Mouse (Mus musculus) thymus, postnatal 36 days (tissue): Measurements from ENCODE around the gene Lmna.

Experiments used
- DNase-seq, 2 experiments: peaks; one replicate each; pipeline ENCODE4 v3.0.0; 2022; ENCODE audit warnings: mixed read lengths in 2 of 2

Lmna gene

DNA sequence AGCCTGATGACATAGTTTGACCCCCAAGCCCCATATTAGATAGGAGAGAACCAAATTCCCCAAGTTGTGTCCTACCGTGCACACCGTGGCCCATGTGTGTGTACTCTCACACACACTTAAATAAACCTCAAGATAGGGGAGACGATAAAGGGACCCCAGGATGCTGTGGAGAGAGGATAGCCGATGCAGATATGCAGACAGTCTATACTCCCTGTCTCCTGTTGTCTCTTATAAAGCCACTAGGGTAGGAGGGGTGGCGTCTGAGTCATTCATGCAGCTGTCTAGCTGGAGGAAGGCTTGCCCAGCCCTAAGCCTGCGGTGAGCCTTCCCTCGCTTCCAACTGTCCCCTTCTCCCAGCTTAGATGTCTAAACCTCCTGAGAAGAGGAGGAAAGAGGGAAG, 9.7 kb downstream of the Lmna start:
- no peak for DNase-seq

DNA sequence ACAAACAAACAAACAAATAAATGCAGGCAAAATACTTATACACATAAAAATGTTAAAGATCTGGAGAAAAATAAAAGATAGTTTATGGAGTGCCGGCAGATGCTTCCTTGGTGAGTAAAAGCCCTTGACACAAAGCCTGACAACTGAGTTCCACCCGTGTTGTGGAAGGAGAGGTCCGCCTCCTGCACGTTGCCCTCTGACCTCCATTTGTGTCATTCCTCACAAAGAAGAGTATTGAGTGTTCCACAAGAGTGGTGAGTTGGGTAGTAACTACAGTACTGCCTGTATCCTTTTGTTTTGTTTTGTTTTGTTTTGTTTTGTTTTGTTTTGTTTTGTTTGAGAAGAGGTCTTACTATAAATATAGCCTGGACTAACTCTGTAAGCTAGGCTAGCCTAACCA, 10.2 kb downstream of the Lmna start:
- no peak for DNase-seq

DNA sequence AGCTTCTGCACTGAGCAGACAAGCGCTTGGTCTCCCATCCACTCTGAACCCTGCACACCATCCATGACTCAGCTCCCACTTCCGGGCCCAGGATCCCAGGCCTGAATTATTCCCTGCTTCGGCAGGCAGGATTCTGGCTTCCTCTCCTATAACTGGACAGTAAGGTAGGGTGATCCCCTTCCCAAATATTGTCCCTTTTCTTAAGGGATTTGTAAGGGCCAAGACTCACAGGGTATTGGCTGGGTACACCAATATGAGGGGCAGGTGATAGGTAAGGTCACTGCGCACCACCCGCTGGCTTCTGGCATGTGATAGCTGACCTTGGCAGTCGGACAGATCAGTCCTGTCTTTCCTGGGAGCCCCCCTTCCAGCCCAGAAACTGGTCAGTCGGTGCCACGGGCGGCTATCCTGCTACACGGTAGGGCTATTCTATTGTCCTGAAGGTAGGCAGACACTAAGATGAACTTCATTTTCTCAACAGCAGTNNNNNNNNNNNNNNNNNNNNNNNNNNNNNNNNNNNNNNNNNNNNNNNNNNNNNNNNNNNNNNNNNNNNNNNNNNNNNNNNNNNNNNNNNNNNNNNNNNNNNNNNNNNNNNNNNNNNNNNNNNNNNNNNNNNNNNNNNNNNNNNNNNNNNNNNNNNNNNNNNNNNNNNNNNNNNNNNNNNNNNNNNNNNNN, 13.9 kb downstream of the Lmna start:
- DNase-seq = no peak

DNA sequence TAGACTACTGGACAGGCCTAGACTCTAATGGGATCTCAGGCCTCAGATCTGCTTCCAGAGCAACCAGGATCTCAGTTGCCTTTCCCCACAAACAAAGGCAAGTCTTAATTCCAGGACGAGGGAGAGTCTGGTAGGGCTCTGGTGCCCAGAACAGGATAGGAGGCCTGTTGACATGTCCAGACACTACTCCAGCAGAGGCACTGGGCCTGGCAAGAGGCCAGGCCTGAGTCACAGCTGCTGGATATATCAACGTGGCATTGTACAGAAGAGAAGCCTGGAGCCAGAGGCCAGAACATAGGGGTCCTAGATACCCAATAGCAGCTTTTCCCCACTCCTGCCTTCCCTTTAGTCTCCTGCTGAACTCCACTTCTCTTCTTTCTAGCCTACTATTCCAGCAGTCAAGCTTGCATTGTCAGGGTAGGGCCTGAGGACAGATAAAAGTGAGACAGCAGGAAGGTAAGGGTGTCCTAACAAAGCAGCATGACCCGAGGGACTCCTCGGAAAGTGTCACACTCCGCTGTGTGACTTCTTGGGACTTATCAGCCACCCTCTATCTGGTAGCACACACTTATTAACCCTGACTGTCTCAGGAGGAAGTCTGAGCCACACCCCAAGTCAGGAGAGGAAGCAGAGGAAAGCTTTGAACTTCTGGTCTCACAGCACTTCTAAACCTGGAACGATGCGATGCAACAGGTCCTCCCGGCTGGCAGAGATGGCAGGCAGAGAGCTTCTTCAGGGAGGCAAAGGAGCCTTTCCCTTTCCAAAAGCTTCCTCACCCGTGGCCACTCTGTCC, 14.7 kb downstream of the Lmna start:
- DNase-seq = no peak

DNA sequence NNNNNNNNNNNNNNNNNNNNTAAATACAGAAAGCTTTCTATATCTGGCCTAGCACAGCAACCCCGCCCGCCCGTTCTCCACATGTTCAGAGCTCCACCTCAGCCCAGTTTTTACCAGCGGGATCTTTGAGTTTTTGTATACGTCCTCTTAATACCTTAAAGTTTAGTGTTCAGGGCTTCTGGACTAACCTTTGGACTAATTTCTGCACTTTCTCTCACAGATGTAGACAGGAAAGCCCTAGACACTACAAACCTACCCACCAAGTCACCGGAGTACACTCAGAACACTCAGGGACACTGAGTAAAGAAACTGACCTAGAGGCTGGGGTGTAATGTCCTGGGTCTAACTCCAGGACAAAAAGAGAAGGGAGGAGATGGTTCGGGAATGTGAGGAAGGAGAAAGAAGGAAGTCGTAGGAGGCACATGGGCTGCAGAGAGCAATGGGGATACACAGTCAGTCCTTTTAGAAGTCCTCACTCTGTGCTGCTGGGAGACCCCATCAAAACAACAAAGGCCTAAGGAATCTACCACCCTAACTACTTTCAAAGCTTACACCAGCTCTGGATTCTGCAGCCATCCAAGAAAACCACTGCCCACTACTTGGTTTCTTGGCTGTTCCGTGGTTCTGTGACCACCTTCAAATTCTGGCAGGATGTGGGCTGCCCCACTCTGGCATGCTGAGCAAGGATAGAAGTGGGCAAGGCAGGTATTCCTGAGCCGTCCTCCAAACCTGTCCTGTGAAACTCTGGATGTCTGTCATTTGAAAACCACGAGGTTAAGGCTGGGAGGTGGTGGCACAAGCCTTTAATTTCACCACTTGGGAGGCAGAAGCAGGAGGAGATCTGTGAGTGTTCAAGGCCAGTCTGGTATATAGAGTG, 15.8 kb downstream of the Lmna start:
- DNase-seq = no peak

DNA sequence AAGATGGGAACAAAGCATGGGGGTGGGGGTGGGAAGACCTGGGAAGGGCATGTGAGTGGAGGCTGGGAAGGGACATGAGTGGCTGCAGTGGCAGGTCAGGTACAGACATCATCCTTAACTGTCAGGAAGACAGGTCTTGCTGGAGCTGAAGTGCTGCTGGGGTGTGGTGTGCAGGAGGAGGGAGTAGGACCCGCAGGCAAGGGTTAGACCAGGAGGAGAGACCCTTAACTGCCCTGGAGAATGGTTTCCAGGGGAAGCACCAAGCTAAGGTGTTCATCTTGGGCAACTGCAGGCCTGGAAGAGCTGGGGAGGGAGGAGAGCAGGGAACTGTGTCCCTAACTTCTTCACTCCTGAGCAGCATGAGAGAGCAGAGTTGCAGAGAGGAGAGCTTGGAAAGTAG, 22.4 kb downstream of the Lmna start:
- DNase-seq = no peak

DNA sequence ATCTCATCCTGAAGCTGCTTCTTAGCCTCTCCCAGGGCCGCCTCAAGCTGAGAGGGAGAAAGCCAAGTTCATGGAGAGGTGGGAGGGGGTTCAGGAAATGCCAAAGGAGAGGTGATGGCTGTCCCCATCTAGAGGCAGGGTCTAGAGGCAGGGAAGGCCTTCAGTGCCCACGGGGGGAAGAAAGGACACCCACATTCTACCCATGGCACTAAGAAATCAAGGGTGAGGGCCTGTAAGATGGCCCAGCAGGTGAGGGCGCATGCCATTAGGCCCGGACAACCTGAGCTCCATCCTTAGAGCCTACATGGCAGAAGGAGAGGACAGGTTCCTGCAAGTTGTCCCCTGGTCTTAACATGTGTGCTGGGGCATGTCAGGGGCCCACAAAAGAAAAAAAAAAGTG, 22.9 kb downstream of the Lmna start:
- no peak for DNase-seq

DNA sequence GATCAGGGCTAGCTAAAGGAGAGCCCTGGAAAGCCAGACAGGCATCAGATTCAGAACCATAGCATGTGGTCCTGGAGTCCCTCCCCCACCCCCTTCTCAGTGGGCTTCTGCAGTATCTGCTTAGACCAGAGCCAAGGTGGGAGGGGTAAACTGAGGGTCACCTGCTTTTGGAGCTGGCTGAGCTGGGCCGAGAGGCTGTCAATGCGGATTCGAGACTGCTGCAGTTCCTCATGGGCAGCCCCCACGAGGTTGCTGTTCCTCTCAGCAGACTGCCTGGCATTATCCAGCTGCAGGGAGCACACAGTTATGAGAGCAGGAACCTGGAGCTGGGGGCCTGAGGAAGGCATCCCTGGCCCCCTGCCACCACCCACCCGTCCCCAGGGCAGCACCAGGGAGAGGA, 23.7 kb downstream of the Lmna start:
- DNase-seq = no peak

DNA sequence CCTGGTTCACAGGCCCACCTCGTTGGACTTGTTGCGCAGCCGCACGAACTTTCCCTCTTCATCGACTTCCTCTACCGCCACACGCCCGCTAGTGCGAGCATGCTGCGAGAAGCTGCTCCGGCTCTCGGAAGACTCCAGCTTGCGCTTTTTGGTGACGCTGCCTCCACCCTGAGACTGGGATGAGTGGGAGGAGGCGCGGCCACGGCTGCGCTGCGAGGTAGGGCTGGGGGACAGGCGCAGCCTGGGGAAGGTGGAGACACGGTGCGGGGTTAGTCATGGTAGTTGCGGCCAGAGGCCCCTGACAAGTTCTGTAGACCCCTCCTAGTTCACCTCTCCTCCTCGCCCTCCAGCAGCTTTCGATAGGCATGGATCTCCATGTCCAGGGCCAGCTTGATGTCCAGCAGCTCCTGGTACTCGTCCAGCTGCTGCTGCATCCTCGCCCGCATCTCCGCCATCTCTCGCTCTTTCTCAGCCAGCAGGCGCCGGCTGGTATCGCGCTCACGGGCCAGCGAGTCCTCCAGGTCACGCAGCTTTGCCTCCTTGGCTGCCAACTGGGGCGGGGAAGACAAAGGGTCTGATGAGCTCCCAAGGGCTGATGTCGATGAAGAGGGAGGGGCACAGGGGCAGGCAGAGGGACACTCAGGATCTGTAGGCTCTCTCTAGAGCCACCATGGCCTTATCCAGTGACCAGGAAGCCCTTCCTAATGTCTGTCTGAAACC, 25.0 kb downstream of the Lmna start:
- peak; percentile 38 to 58 for DNase-seq

DNA sequence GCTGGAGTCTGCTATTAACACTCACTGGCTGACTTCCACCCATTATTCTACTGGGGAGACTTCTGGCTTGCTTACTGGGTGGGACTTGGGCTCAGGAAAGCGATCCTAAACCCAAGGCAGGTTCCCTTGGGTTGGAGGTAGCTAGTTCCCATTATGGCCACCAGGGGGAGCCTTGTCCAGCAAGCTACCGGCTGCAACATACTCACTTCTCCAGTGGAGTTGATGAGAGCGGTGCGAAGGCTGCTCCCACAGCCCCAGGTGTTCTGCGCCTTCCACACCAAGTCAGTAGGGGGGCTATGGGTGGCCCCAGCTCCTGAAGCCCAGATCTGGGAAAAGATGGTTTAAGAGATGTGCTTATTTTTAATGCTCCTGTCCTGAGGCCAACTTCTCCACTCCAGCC, 26.1 kb downstream of the Lmna start:
- peak; percentile 72 to 75 for DNase-seq

DNA sequence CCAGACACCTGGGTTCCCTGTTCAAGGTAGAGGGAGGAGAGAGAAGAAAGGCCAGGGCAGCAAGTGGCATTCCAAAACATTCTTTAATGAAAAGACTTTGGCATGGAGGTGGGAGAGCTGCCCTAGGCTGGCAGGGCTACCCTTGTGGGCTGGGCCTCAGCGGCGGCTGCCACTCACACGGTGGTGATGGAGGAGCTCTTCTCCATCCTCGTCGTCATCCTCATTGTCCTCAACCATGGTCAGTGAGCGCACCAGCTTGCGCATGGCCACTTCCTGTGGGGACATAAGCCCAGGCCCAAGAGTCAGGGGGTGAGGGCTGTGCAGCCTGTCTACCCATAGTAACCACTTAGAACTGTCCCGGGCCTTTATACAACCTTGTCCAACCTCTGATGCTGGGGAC, 26.6 kb downstream of the Lmna start:
- no peak for DNase-seq

DNA sequence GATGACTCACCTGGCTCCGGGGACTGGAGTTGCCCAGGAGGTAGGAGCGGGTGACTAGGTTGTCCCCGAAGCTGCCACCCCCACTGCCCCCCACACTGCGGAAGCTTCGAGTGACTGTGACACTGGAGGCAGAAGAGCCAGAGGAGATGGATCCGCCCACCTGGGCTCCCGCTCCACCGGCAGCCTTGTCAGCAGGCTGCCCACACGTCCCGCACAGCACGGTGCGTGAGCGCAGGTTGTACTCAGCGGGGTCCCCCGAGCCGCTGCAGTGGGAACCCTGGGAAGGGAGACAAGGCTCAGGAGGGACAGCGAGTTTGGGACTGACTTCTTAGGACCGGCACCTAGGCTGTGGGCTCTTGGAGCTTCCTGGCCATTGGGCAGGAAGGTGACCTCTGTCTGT, 27.4 kb downstream of the Lmna start:
- DNase-seq = no peak

DNA sequence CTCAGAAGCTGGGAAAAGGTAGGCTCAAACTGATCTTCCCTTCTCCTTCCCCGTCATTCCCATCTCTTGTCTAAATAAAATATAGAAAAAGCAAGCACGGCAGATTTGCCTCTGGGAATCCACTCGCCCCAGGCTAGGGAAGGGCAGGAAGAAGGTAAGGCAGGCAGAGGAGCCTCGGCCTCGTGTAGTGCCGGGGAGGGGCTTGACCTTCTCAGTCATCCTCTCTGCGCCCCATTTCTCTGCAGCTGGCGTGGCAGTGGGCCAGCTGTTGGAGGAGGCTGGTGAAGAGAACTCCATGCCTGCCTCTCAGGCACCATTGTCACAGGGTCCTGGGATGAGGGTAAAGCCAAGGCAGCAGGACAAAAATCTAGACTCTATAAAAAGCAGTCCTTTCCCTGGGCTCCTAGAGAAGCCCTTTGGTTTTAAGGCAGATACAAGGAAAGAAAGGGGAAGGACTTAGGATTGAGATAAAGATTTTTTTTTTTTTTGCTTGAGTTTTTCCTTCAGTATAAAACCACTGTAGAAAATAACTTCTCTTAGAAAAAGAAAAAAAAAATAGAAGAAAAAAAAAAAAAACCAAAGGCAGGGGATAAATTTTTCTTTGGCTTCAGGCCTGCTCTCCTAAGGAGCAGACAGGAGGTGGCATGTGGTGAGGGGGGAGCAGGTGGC, 28.2 kb downstream of the Lmna start:
- DNase-seq = no peak

DNA sequence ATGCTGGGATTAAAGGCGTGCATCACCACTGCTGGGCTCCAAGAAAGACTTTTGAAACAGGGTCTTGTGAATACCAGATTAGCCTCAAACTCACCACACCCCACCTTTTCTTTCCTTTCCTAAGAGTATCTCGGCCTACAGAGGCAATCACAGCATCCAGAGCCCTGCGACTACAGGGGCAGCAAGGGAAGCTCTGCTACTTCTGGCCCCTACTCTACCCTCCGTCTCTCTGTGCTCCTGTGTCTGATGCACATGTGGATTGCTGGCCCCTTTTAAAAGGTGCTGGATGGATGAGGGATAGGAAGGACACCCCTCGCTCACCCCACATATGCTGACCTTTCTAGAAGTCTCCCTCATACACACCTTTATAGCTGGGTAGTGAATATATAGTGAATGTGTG, 29.1 kb downstream of the Lmna start:
- DNase-seq = no peak

DNA sequence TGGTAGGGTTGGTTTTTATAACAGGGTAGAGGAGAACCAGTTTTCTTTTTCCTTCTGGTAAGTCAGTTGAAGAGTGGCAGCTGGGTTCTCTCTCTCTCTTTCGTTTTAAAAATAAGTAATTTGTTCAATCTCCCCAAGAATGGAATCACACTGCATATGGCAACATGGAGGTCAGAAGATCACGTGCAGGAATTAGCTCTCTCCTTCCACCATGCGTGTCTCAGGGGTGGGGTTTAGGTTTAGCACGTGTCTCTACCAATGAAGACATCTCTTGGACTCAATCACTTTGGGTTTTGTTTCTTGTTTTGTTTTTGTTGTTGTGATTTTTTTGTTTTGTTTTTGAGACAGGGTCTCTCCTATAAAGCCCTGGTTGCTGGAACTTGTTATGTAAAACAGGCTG, 29.9 kb downstream of the Lmna start:
- DNase-seq = no peak

DNA sequence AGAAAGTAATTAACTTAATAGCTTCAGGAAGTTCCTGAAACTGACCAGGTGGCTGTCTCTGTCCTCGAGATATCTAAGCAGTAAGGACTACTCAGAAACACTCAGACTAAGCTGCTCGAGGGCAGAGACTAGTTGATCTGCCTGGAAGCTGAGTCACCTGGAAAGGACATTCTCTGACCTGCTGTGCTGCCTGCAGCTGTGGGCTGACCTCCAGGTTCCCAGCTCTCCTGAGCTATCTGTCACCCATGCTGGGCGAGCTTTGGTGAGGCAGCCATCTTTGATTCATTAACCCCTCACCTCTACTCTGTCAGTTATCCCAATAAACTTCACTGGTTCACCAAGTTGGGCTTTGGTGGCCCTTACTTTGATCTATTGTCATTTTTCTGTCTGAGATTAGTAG, 30.6 kb downstream of the Lmna start:
- no peak for DNase-seq

DNA sequence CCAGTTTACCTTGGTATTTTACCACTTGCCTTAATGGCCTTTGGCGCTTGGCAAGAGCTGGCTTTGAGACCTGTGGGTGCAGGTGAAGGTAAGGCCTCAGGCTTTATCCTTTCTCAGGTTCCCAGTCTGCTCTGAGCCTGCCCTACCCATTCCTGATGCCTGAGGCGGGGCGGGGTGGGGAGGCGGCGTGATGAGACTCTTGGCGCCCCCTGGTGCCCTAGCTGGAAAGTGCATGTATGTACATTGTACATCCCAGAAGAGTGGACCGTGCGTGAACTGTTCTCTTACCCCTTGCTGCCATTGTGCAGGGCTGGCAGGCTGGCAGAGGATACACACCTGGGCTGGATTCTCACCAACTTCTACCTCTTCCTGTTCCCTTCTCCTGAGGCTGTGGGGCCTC, 32.0 kb downstream of the Lmna start:
- peak; percentile 70 to 79 for DNase-seq

DNA sequence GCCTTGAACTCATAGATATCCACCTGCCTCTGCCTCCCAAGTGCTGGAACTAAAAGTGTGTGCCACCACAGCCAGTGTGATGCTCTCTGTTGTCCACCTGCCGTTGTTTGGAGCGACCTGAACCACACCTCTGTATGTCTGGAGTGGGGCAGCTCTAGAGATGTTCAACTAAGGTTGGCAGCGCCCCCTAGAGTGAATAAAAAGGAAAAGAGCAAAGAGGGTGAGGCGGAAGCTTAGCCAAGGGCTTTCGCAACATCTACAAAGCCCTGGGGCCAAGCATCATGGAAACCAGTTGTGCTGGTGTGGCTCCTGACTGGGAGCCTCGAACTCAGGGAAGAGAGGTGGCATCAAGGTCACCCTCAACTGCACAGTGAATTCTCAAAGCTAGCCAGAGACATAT, 33.4 kb downstream of the Lmna start:
- no peak for DNase-seq

DNA sequence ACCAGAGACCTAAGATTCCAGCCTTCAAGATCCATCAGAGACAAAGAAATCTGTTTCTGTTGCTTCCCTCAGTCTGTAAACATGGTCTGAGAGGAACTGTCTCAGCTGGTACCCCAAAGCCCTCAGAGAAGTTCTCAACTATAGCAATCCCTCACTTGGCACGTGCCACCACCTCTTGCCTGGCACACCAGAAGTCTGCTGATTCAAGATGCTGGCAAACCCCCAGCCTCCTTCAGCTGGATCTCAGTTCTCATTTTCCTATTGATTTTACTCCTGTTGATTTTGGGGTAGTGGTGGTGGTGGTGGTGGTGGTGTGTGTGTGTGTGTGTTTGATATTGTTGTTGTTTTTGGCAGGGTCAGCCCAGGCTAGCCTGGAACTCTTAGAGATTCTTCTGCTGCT, 36.2 kb downstream of the Lmna start:
- no peak for DNase-seq

DNA sequence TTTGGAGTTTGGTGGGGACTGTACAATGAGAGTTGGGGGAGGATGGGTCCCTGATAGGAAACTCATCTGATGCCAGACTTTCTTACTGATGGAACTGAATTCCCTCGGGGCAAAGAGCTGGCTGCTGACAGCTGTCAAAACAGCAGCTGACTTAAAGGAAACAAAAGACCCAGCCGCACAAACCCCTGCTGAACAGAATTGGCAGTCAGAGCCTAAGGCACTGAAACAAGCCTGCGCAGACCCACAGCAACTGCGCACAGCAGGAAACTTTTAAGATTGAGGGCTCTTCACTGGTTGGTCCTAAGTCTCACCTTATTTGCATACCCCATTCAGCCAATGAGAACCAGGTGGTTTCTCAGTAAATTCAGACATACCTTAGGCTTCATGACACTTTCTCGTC, 36.7 kb downstream of the Lmna start:
- DNase-seq = no peak

DNA sequence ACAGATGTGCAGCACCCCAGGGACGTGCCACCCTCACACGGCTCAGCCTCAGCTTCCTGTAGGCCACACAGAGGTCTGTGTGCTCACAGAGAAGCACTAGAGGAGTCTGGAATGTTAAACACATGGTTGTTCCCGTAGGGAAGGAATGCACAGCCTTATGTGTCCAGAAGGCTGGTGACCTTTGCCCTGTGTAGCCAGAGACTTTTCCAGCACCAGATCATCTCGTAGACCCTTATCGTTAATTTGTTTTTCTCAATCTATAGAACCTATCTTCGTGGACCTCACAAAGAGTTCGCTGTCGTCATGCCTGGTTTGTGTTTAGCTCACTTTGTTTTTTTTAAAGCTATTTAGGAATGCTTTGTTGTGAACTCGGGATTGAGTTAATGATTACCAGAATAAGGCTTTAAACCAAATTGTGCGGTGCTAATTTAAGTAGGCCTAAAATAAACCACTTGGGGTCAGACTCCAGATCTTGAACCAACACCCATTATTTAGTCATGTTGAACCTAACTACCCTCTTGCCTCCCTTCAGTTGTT, 38.7 kb downstream of the Lmna start:
- no peak for DNase-seq

DNA sequence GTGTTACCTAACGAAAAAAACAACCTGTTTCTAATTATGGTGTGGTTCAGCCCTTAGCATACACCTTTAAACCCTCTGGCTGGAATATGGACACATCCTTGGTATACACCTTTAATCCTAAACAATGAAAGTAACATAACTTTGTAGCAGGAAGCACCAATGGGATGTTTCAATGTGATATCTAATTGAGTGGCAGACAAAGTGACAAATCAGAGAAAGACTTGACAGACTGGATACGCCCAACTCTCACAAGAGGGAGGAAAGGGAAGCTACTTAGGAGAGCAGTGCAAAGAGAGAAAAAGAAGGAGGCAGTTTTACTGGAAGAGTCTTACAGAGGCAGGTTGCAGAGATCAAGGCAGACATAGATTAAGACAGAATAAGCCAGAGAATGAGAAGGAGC, 40.3 kb downstream of the Lmna start:
- DNase-seq = no peak
